ENCODE assay signal across 15 mouse cellular contexts in the genomic region with DNA sequence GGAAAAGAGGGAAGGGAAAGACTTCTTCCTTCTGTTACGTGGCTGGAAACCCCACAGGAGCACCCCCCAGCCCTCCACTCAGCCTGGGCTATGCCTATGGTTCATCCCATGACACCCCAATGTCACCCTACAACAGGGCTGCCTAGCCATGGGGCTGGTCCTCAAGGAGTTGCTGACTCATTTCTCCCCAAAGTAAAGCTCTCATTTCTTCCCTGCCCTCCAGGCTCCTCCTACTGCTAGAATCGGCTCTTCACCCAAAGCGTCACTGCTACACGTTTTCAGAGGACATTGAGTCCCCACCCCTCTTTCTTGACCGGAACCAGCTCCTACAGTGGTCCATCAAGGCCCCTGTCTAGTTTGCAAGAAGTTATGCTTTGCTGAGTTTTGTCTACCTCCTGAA. TPM values are rescaled to one million over a fixed set of nuclear protein-coding genes. Genes with fewer than 3 reads are reported as not detected.
"Had no signal": no experiment of that assay in that cellular context is flagged by ENCODE, and none has a peak within 500 bp of the region (broad histone marks: within the 10 kb centered on the region; RNA-seq: fewer than 3 reads in every experiment).

No protein-coding gene starts in this region.

- H3K9ac ChIP-seq: kidney, embryonic 15.5 days; liver, embryonic 14.5 days; midbrain, embryonic 13.5 days; stomach, embryonic 15.5 days had no signal

- H3K9me3 ChIP-seq: kidney, embryonic 15.5 days; stomach, embryonic 15.5 days had no signal

- ATAC-seq: midbrain, embryonic 13.5 days had no signal

- H3K4me1 ChIP-seq: kidney, embryonic 15.5 days; midbrain, embryonic 13.5 days; stomach, embryonic 15.5 days had no signal

- H3K27me3 ChIP-seq: kidney, embryonic 15.5 days; midbrain, embryonic 13.5 days; stomach, embryonic 15.5 days had no signal

- H3K4me3 ChIP-seq: kidney, embryonic 15.5 days; midbrain, embryonic 13.5 days; stomach, embryonic 15.5 days had no signal

- DNase-seq: kidney, adult 2 months; kidney, postnatal 14 days; lung, adult 18-20 months; right cerebral cortex, postnatal 14 days; thymus, postnatal 36 days had no signal

- H3K27ac ChIP-seq: kidney, embryonic 15.5 days; liver, embryonic 14.5 days; midbrain, embryonic 13.5 days; stomach, embryonic 15.5 days had no signal

- H3K4me2 ChIP-seq: kidney, embryonic 15.5 days; midbrain, embryonic 13.5 days; stomach, embryonic 15.5 days had no signal

RNA-seq across cellular contexts. Expression of gene Hp, which starts 36.8 kb away (rescaled TPM):
- polyA plus RNA-seq: neural tube, embryonic 14.5 days had no signal

RNA-seq across cellular contexts. Expression of gene Pmfbp1, which starts 48.3 kb away (rescaled TPM):
- polyA plus RNA-seq: kidney, adult 2 months; large intestine, adult 2 months; liver, adult 2 months; liver, embryonic 14.5 days; lung, embryonic 16.5 days; spleen, adult 2 months; stomach, embryonic 15.5 days; thymus, postnatal 0 days had no signal
